Mouse (Mus musculus) myocyte (in vitro differentiated cells): ENCODE measurements around the gene Bcl9l. TPM values are rescaled to one million over a fixed set of nuclear protein-coding genes. Genes with fewer than 3 reads are reported as not detected.

ENCODE experiments used
- H3K27me3 ChIP-seq: one replicate; pipeline ENCODE4 v1.6.1; 2011; ENCODE audit not compliant: control insufficient read depth, insufficient read depth, insufficient read length
- H3K36me3 ChIP-seq: one replicate; pipeline ENCODE4 v1.6.1; 2011; ENCODE audit not compliant: control insufficient read depth, insufficient read depth
- H3K4me2 ChIP-seq: one replicate; pipeline ENCODE4 v1.6.1; 2011; ENCODE audit warnings: low read depth, control low read depth
- H3K4me3 ChIP-seq: one replicate; pipeline ENCODE4 v1.5.1; 2011; ENCODE audit warnings: mild to moderate bottlenecking, control low read depth, moderate library complexity
- H3K79me2 ChIP-seq: one replicate; pipeline ENCODE4 v1.6.1; 2011; ENCODE audit not compliant: control insufficient read depth, insufficient read depth
- H3ac ChIP-seq: one replicate; pipeline ENCODE4 v1.6.1; 2011; ENCODE audit not compliant: control insufficient read depth, insufficient read length
- CEBPB ChIP-seq: IDR thresholded peaks from 2 replicates; pipeline ENCODE4 v1.6.1; 2011; ENCODE audit warnings: mild to moderate bottlenecking, moderate library complexity; ENCODE audit not compliant: poor library complexity, insufficient read depth, severe bottlenecking
- E2F4 ChIP-seq: IDR thresholded peaks from one replicate; pipeline ENCODE4 v1.6.1; 2011; ENCODE audit warnings: mild to moderate bottlenecking, control low read depth, moderate library complexity; ENCODE audit not compliant: insufficient read depth
- MAX ChIP-seq: IDR thresholded peaks from one replicate; pipeline ENCODE4 v1.6.1; 2011; ENCODE audit warnings: low read depth, mild to moderate bottlenecking, control low read depth
- MYOD1 ChIP-seq, 3 experiments: IDR thresholded peaks; one replicate each; pipeline ENCODE4 v1.6.1; 2011; ENCODE audit warnings: control low read depth in 2 of 3, low read depth in 2 of 3, mild to moderate bottlenecking in 2 of 3, moderate library complexity in 1 of 3; ENCODE audit not compliant: insufficient read length in 2 of 3, control insufficient read depth in 1 of 3
- MYOG ChIP-seq, 3 experiments: IDR thresholded peaks; one replicate each; pipeline ENCODE4 v1.6.1; 2011; ENCODE audit warnings: control low read depth in 2 of 3, low read depth in 2 of 3, mild to moderate bottlenecking in 2 of 3; ENCODE audit not compliant: insufficient read length in 2 of 3, control insufficient read depth in 1 of 3, insufficient read depth in 1 of 3
- POLR2A ChIP-seq: IDR thresholded peaks from one replicate; pipeline ENCODE4 v1.6.1; 2011; ENCODE audit warnings: low read depth, mild to moderate bottlenecking, control low read depth, moderate library complexity; ENCODE audit not compliant: insufficient read length
- POLR2AphosphoS2 ChIP-seq: IDR thresholded peaks from one replicate; pipeline ENCODE4 v1.6.1; 2011; ENCODE audit warnings: low read depth, control low read depth; ENCODE audit not compliant: insufficient read length
- REST ChIP-seq: IDR thresholded peaks from one replicate; pipeline ENCODE4 v1.6.1; 2011; ENCODE audit warnings: mild to moderate bottlenecking, control low read depth, moderate library complexity; ENCODE audit not compliant: insufficient read depth, insufficient read length
- SRF ChIP-seq: IDR thresholded peaks from one replicate; pipeline ENCODE4 v1.6.1; 2011; ENCODE audit warnings: low read depth; ENCODE audit not compliant: control insufficient read depth, insufficient read length
- TCF12 ChIP-seq: IDR thresholded peaks from one replicate; pipeline ENCODE4 v1.6.1; 2011; ENCODE audit warnings: mild to moderate bottlenecking, control low read depth; ENCODE audit not compliant: poor library complexity, insufficient read depth, severe bottlenecking
- TCF3 ChIP-seq: IDR thresholded peaks from one replicate; pipeline ENCODE4 v1.6.1; 2011; ENCODE audit warnings: low read depth, control low read depth; ENCODE audit not compliant: insufficient read length
- USF1 ChIP-seq: IDR thresholded peaks from one replicate; pipeline ENCODE4 v1.6.1; 2011; ENCODE audit warnings: low read depth, mild to moderate bottlenecking, control low read depth, moderate library complexity
- polyA plus RNA-seq: library from polyadenylated mRNA; unstranded; fragments of >200 nt; fragmentation: generic; extraction: Trizol; gene quantifications from one replicate; pipeline ENCODE4 v1.2.1, GENCODE M21; 2012; ENCODE audit warnings: missing spikeins

Bcl9l gene
- polyA plus RNA-seq, 1 experiment = 35.4 TPM

- Histone ChIP-seq H3K27me3 (no peaks in the 10 kb centered on the region), H3K4me2 (peak overlapping the region; percentile 96), H3K79me2 (peaks cover 46% of the 10 kb centered on the region), H3ac (peak overlapping the region; percentile 18), H3K36me3 (peaks cover 16% of the 10 kb centered on the region), H3K4me3 (peak overlapping the region; percentile 41)
- TF ChIP-seq E2F4 (no peak), TCF12 (peak; percentile 13), USF1 (no peak), CEBPB (no peak), POLR2AphosphoS2 (peak; percentile 78), MYOD1 (IDR thresholded peaks at IDR 0.05; ENCODE audit: control insufficient read depth in 1 of 3, insufficient read length in 2 of 3, low read depth in 2 of 3) (peak in 2 of 3 experiments; percentile 14 to 38), TCF3 (no peak), MAX (no peak), MYOG (IDR thresholded peaks at IDR 0.05; ENCODE audit: control insufficient read depth in 1 of 3, insufficient read depth in 1 of 3, insufficient read length in 2 of 3, low read depth in 2 of 3) (peak in 1 of 3 experiments; percentile 69), REST (no peak), SRF (no peak), POLR2A (peak; percentile 70)
Measured at GRCm38 (mm10) chr9:44498421-44499355, 16.1 kb downstream of the Bcl9l start.

GRCm38 (mm10) chr9:44499356-44500162 is 16.9 kb downstream of the Bcl9l start:
- H3K36me3 ChIP-seq = peaks cover 21% of the 10 kb centered on the region
- peak in 1 of 3 experiments; percentile 11 for TF ChIP-seq MYOD1 (IDR thresholded peaks at IDR 0.05; ENCODE audit: control insufficient read depth in 1 of 3, insufficient read length in 2 of 3, low read depth in 2 of 3)
- TF ChIP-seq USF1 = no peak
- no peak for TF ChIP-seq MYOG (IDR thresholded peaks at IDR 0.05; ENCODE audit: control insufficient read depth in 1 of 3, insufficient read depth in 1 of 3, insufficient read length in 2 of 3, low read depth in 2 of 3)
- TF ChIP-seq E2F4 = no peak
- no peak for TF ChIP-seq CEBPB
- peak; percentile 80 for TF ChIP-seq POLR2AphosphoS2
- TF ChIP-seq TCF12 = no peak
- TF ChIP-seq MAX = no peak
- no peak for TF ChIP-seq REST
- peak; percentile 81 for TF ChIP-seq POLR2A
- TF ChIP-seq SRF = no peak
- TF ChIP-seq TCF3 = no peak
- H3K79me2 ChIP-seq = peaks cover 43% of the 10 kb centered on the region
- peak overlapping the region; percentile 18 for H3ac ChIP-seq
- H3K27me3 ChIP-seq = no peaks in the 10 kb centered on the region
- peak overlapping the region; percentile 41 for H3K4me3 ChIP-seq
- H3K4me2 ChIP-seq = peak overlapping the region; percentile 96

GRCm38 (mm10) chr9:44500163-44500533 is 17.5 kb downstream of the Bcl9l start:
- TF ChIP-seq POLR2A (no peak), SRF (no peak), USF1 (no peak), TCF3 (no peak), REST (no peak), TCF12 (no peak), E2F4 (no peak), MAX (no peak), MYOG (IDR thresholded peaks at IDR 0.05; ENCODE audit: control insufficient read depth in 1 of 3, insufficient read depth in 1 of 3, insufficient read length in 2 of 3, low read depth in 2 of 3) (no peak), CEBPB (no peak), POLR2AphosphoS2 (no peak)
- Histone ChIP-seq H3K36me3 (peaks cover 21% of the 10 kb centered on the region), H3K27me3 (no peaks in the 10 kb centered on the region), H3ac (peak overlapping the region; percentile 18), H3K4me2 (peak overlapping the region; percentile 96), H3K4me3 (peak overlapping the region; percentile 41), H3K79me2 (peaks cover 40% of the 10 kb centered on the region)

- Histone ChIP-seq H3K4me3 (peak overlapping the region; percentile 41), H3K27me3 (no peaks in the 10 kb centered on the region), H3K4me2 (peak overlapping the region; percentile 96), H3K36me3 (peaks cover 21% of the 10 kb centered on the region), H3K79me2 (peaks cover 34% of the 10 kb centered on the region), H3ac (no peak overlapping the region)
- TF ChIP-seq POLR2AphosphoS2 = no peak
- no peak for TF ChIP-seq TCF3
- TF ChIP-seq SRF = no peak
- TF ChIP-seq POLR2A = no peak
- no peak for TF ChIP-seq USF1
- no peak for TF ChIP-seq CEBPB
- TF ChIP-seq REST = no peak
- TF ChIP-seq TCF12 = no peak
- TF ChIP-seq MAX = no peak
- no peak for TF ChIP-seq E2F4
- TF ChIP-seq MYOG (IDR thresholded peaks at IDR 0.05; ENCODE audit: control insufficient read depth in 1 of 3, insufficient read depth in 1 of 3, insufficient read length in 2 of 3, low read depth in 2 of 3) = no peak
Measured at GRCm38 (mm10) chr9:44500638-44501175, 18.1 kb downstream of the Bcl9l start.
